Mouse (Mus musculus) kidney, postnatal 10 days (tissue): ENCODE results near the gene Cnot3.
"Not testable (repeated sequence)": the region's sequence is repeated elsewhere in the genome, so short reads cannot be mapped to it uniquely, and the experiment has no call there.

ENCODE experiments used
- DNase-seq: peaks from one replicate; pipeline ENCODE4 v3.0.0; 2021; ENCODE audit warnings: mixed read lengths

Cnot3 gene

GRCm38 (mm10) chr7:3644672-3645487 lies at the start of gene Cnot3:
Gene Cnot3 (plus strand): TSS chr7:3645268.
- peak; percentile 98 for DNase-seq

DNA sequence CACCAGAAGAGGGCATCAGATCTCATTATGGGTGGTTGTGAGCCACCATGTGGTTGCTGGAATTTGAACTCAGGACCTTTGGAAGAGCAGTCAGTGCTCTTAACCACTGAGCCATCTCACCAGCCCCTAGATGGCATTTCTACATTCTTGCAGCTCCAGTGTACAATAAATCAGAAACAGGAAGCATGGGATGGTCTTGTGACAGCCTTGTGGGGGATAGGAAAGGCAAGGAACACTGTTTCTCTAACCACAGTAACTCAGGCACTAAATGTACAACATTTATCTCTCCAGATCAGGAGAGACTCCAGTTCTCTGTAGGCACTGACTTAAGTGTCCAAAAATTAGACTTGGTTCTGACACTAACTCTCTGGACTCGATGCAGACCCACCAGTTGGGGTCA lies 47.3 kb upstream of the Cnot3 start:
- DNase-seq: not testable (repeated sequence)

GRCm38 (mm10) chr7:3601119-3601518 lies 43.9 kb upstream of the Cnot3 start:
- DNase-seq: peak; percentile 83

- DNase-seq: peak; percentile 50
Measured at GRCm38 (mm10) chr7:3606798-3607197, 38.3 kb upstream of the Cnot3 start.

DNA sequence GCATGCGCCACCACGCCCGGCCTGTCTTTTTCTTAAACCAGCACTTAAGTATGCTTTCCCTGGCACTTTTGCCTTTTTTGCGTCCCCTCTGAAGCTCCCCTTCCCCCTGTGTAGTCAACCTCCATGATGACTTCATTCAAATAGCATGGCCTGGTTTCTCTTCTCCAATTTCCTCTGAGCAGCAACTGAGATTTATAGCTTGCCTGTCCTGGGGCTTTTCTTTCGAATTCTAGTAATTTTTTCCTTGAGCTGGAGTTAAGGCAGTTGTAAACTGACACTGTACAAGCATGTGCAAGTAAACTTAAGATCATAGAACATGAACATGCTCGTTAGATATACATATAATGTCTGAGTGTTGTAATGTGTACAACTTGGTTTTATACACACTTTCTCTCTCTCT lies 37.7 kb upstream of the Cnot3 start:
- DNase-seq: no peak

GRCm38 (mm10) chr7:3608668-3609067 lies 36.4 kb upstream of the Cnot3 start:
- DNase-seq: no peak

GRCm38 (mm10) chr7:3609082-3609481 lies 36.0 kb upstream of the Cnot3 start:
- DNase-seq: peak; percentile 76

DNA sequence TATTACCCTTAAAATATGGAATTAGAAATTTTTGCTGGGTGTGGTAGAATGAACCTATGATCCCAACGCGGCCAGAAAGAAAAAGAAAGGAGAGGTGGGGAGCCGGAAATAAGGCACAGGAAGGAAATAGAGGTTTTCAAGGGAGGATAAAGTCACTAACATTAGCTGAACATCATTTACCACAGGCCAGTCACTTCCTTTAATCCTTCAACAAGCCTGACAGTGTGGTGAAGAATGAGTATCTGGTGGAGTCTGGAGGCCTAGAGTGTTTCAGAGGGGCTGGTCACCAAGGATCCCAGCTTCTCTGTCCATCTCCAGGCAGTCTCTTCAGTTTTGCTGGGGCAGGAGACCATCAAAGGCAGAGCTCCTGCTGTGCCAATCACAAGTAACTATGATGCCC lies 34.6 kb upstream of the Cnot3 start:
- no peak for DNase-seq

DNA sequence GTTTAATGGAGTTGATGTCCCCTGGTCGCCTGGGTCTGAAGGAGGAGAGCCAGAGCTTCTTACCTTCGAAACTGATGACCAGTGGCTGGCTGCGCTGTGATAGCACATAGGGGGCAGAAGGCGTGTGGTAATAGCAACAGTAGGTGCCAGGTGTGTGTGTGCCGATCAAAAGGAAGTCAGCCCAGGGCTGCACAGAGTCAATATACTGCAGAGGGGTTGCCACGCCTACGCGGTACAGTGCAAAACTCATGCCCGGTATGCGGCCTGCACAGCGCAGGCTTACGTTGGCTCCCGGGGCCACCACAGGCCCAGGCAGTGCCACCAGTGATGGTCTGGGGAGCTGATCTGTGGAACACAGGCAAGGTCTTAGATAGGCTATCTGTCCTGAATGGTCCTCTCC lies 34.1 kb upstream of the Cnot3 start:
- no peak for DNase-seq

GRCm38 (mm10) chr7:3614021-3614420 lies 31.0 kb upstream of the Cnot3 start:
- DNase-seq: no peak

DNA sequence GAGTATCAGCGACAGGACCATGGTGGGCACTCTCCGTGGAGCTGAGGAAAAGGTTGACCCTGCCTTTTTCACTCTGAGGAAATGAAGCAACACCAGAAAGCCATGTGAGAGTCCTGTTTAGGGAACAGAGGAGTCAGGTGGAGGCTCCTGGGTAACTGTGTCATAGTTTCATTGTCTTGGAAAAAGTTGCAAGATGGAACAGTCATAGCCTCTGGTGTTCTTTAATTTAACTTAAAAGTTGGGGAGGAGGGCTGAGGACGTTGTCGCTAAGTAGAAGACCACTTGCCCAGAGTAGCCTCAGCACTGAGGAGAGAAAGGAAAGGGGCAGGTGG lies 29.0 kb upstream of the Cnot3 start, which contains the start of gene Oscar:
Oscar (minus strand) TSS at position 101 of the 332 bp plus-strand sequence.
- no peak for DNase-seq

- no peak for DNase-seq
Measured at GRCm38 (mm10) chr7:3616389-3617241, 28.5 kb upstream of the Cnot3 start.

GRCm38 (mm10) chr7:3617242-3617995 lies 27.6 kb upstream of the Cnot3 start, which contains the start of gene Ndufa3:
Gene Ndufa3 (plus strand): TSS chr7:3617373.
- peak; percentile 92 for DNase-seq

- DNase-seq: no peak
Measured at GRCm38 (mm10) chr7:3629030-3629429, 16.0 kb upstream of the Cnot3 start.

GRCm38 (mm10) chr7:3629543-3630477 lies 15.3 kb upstream of the Cnot3 start, which contains the start of the genes Tfpt and Prpf31:
Gene Tfpt (minus strand): TSS chr7:3629929.
Gene Prpf31 (plus strand): TSS chr7:3629985.
- DNase-seq: peak; percentile 94

- DNase-seq: no peak
Measured at GRCm38 (mm10) chr7:3630478-3630815, 14.6 kb upstream of the Cnot3 start.

- no peak for DNase-seq
Measured at GRCm38 (mm10) chr7:3643412-3643811, 1.7 kb upstream of the Cnot3 start.

- DNase-seq: no peak
Measured at GRCm38 (mm10) chr7:3643843-3644242, 1.2 kb upstream of the Cnot3 start.

DNA sequence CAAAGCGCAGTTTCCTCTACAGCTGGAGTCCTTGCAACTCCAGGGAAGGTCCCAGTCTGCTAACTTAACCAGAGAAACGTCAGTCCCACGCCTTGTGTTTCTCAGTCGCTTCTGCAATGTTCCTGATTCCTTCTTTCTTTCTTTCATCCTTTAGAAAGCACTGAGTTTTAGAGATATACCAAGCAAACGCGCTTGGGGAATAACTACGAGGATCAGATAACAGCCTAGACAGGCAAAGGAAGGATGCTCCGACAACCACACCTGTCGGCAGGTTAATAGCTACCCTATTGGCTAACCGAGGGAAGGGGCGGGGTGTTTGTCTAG lies 758 bp upstream of the Cnot3 start:
- peak; percentile 93 for DNase-seq

DNA sequence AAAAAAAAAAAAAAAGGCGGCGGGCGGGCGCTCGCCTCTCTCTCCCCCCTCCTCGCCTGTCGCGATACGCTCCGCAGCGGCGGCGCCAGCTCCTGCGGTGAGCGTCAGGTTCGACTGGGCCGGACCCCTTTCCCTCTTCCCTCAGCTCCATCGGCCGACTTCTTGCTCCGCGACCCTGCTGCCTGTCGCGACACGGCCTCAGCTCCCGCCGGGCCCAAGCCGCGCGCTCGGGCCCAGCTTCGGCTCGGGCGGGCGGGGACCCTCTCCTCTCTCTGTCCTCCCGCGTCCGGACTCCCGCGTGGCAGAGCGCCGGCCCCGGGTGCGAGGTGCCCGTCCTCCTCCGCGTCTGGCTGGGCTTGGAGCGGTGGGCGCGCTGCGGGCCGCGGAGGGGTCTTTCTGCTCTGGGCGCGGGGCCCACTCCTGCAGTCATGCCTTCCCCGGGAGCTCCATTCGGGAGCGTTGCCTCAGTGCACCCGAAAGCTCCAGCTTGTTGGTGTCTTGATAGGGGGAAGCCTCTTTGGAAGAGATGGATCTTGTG lies 489 bp downstream of the Cnot3 start:
- DNase-seq: no peak

GRCm38 (mm10) chr7:3646188-3646587 lies 1.1 kb downstream of the Cnot3 start:
- DNase-seq: no peak

DNA sequence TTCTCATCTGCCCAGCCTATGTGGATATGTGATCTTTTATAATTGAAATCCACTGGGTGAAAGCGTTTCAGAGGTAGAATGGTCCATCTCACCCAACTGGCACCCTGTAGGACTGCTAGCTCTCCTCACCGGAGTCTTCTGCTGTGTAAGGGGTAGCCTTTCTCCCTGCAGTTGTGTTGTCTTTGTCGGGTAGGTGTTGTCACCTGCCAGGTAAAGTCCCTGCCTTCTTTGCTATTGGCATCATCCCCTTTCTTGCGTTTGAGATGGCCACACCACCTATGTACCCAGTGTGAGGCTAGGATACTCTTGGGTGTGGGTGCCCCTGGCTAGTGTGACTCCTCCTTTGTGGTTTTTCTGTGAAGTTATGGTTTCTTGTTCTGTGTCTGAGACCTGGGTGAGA lies 1.6 kb downstream of the Cnot3 start:
- DNase-seq: no peak
